9 mouse cellular contexts compared by ENCODE assay signal in the genomic region with DNA sequence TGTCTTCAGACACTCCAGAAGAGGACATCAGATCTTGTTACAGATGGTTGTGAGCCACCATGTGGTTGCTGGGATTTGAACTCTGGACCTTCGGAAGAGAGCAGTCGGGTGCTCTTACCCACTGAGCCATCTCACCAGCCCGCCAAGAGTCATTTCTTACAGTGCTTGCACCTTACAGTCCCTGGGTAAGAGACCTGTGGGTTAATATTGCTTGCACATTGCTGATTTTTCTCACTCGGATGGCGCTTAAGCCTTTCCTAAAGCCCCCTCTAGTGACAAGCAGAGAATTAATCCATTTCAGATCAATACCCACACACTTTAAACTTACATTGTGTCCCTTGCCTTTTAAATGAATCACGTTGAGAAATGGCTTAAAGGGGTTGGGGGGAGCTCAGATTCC. TPM values are rescaled to one million over a fixed set of nuclear protein-coding genes. Genes with fewer than 3 reads are reported as not detected.
A peak's percentile ranks its signal among the peaks of the same experiment; 100 is the strongest.
DNase-seq lines count a peak whose midpoint lies in the region; ATAC-seq and TF ChIP-seq lines count a peak whose summit lies in the region.
"Not testable (repeated sequence)": the region's sequence is repeated elsewhere in the genome, so short reads cannot be mapped to it uniquely, and the experiment has no call there.
"Had no signal": no experiment of that assay in that cellular context is flagged by ENCODE, and none has a peak within 500 bp of the region (broad histone marks: within the 10 kb centered on the region; RNA-seq: fewer than 3 reads in every experiment).

No protein-coding gene starts in this region.

- not testable (repeated sequence) for TF ChIP-seq EP300 in heart, adult 2 months (IDR thresholded peaks at IDR 0.05; ENCODE audit: insufficient read depth, low read depth, low read length)

- not testable (repeated sequence) for H3K27me3 ChIP-seq in forebrain, embryonic 11.5 days (ENCODE audit: control insufficient read depth, insufficient read depth, low read length); heart, adult 2 months (ENCODE audit: control insufficient read depth, insufficient read depth, low read length); midbrain, embryonic 12.5 days

- H3K4me1 ChIP-seq in forebrain, embryonic 11.5 days (replicated peaks; ENCODE audit: control insufficient read depth, insufficient read depth, low read length); heart, adult 2 months (ENCODE audit: control insufficient read depth, insufficient read depth, low read length); midbrain, embryonic 12.5 days: not testable (repeated sequence)

- WGBS in forebrain, embryonic 11.5 days = 45% methylated on average over 6 of the region's 6 CpGs
- 44% methylated on average over 6 of the region's 6 CpGs for WGBS in heart, adult 2 months
- WGBS in midbrain, embryonic 12.5 days = 40% methylated on average over 6 of the region's 6 CpGs

- H3K27ac ChIP-seq in forebrain, embryonic 11.5 days (ENCODE audit: low read depth, low read length); heart, adult 2 months; midbrain, embryonic 12.5 days (replicated peaks): not testable (repeated sequence)

- H3K79me2 ChIP-seq in heart, adult 2 months (replicated peaks; ENCODE audit: control insufficient read depth, insufficient read depth, low read length) = not testable (repeated sequence)

- not testable (repeated sequence) for H3K9me3 ChIP-seq in forebrain, embryonic 11.5 days (ENCODE audit: control insufficient read depth, low read length); midbrain, embryonic 12.5 days

- peak; percentile 42 for TF ChIP-seq CTCF in heart, adult 2 months (IDR thresholded peaks at IDR 0.05)

- intact Hi-C loops in heart, adult 2 months (cut with DNase I) = loop anchor here (2.0 kb wide), 1 partner anchor 294 kb away; no protein-coding TSS in a partner anchor

- not testable (repeated sequence) for H3K36me3 ChIP-seq in forebrain, embryonic 11.5 days (ENCODE audit: control insufficient read depth, insufficient read depth, low read length); heart, adult 2 months (ENCODE audit: control insufficient read depth, insufficient read depth, low read length); midbrain, embryonic 12.5 days

- H3K4me3 ChIP-seq in forebrain, embryonic 11.5 days (ENCODE audit: low read depth, low read length); heart, adult 2 months; midbrain, embryonic 12.5 days: not testable (repeated sequence)

- not testable (repeated sequence) for H3K9ac ChIP-seq in forebrain, embryonic 11.5 days (ENCODE audit: low read length); heart, adult 2 months (ENCODE audit: low read depth, low read length); midbrain, embryonic 12.5 days (replicated peaks)

- peak; percentile 16 for DNase-seq in R1 (ENCODE audit: low read depth, low spot score)
- DNase-seq in cerebellum, postnatal 14 days = peak; percentile 56 to 68
- not testable (repeated sequence) for DNase-seq in forebrain, embryonic 11.5 days (ENCODE audit: low spot score); heart, adult 2 months
- peak; percentile 13 for DNase-seq in layer of hippocampus, adult 11-12 months (ENCODE audit: low spot score)
- DNase-seq in retina, embryonic 14.5 days (ENCODE audit: low spot score) = peak; percentile 41

- H3K4me2 ChIP-seq in forebrain, embryonic 11.5 days (ENCODE audit: low read depth, low read length, severe bottlenecking); midbrain, embryonic 12.5 days (replicated peaks): not testable (repeated sequence)

- not testable (repeated sequence) for TF ChIP-seq POLR2A in heart, adult 2 months (IDR thresholded peaks at IDR 0.05; ENCODE audit: insufficient read depth, low read depth, low read length)

- 0 out of 2 replicates have a peak, but pooled peaks have one; percentile 49 for ATAC-seq in forebrain, embryonic 11.5 days (replicated peaks; ENCODE audit: low FRiP score)
- 0 out of 2 replicates have a peak, but pooled peaks have one; percentile 60 for ATAC-seq in midbrain, embryonic 12.5 days (ENCODE audit: low FRiP score, low read depth)

RNA-seq across cellular contexts. Expression of gene Spata7, which starts 7.0 kb away (rescaled TPM):
- 26.0 and 26.6 TPM in 2 replicates for polyA plus RNA-seq in forebrain, embryonic 11.5 days (2014; fragmentation: Nextera tagmentation; extraction: Ambion mirVana)
- 1 to 10 TPM; 5.2 to 6.5 TPM for total RNA-seq in heart, adult 2 months (2021)
- 2.2 and 3.0 TPM in 2 replicates for polyA plus RNA-seq in heart, adult 2 months (2012; rRNA removed)
- 24.2 and 26.0 TPM in 2 replicates for polyA plus RNA-seq in midbrain, embryonic 12.5 days (2016; fragmentation: Nextera tagmentation; extraction: Ambion mirVana)

RNA-seq across cellular contexts. Expression of gene Kcnk10, which starts 42.8 kb away (rescaled TPM):
- polyA plus RNA-seq in forebrain, embryonic 11.5 days (2014; fragmentation: Nextera tagmentation; extraction: Ambion mirVana) = 38.5 and 39.2 TPM in 2 replicates
- total RNA-seq in heart, adult 2 months (2021) = not detected
- polyA plus RNA-seq in heart, adult 2 months (2012; rRNA removed) = 0.03 and 0.16 TPM in 2 replicates
- polyA plus RNA-seq in midbrain, embryonic 12.5 days (2016; fragmentation: Nextera tagmentation; extraction: Ambion mirVana) = 49.5 and 59.0 TPM in 2 replicates
- total RNA-seq: gastrocnemius, adult 18-20 months had no signal
- polyA plus RNA-seq: liver, embryonic 12.5 days had no signal

Comparison
In these comparisons a context has a peak if more than half of its experiments do, and no peak if none do; other contexts are left out.
1. RNA of gene Kcnk10, which starts 42.8 kb away (polyA plus RNA-seq): 49.5 to 59.0 TPM in midbrain, embryonic 12.5 days and 38.5 to 39.2 TPM in forebrain, embryonic 11.5 days; 0.03 to 0.16 TPM in heart, adult 2 months; every median in the first group is over 10 times any median in the second.